Mouse (Mus musculus): ENCODE measurements around the gene Elfn1. TPM values are rescaled to one million over a fixed set of nuclear protein-coding genes. Genes with fewer than 3 reads are reported as not detected.

Gene Elfn1
- polyA plus RNA-seq, 1 experiment: not detected

- WGBS: 8% methylated on average over 12 of the region's 12 CpGs
- Histone ChIP-seq H3K4me3 (ENCODE audit: insufficient read depth, low read depth, low read length) (no peak overlapping the region), H3K4me1 (ENCODE audit: control insufficient read depth, insufficient read depth, low read length) (peaks cover 56% of the 10 kb centered on the region), H3K27ac (ENCODE audit: insufficient read depth, low read depth, low read length) (peak overlapping the region; percentile 33; the same call in 1 of the 2 replicates)
- TF ChIP-seq CTCF (IDR thresholded peaks at IDR 0.05; ENCODE audit: insufficient read depth, low read depth, low read length) (no peak), POLR2A (IDR thresholded peaks at IDR 0.05; ENCODE audit: insufficient read depth, low read depth, low read length) (no peak)
These were observed 23.2 kb downstream of the Elfn1 start for GRCm38 (mm10) chr5:139930927-139931351.

DNA sequence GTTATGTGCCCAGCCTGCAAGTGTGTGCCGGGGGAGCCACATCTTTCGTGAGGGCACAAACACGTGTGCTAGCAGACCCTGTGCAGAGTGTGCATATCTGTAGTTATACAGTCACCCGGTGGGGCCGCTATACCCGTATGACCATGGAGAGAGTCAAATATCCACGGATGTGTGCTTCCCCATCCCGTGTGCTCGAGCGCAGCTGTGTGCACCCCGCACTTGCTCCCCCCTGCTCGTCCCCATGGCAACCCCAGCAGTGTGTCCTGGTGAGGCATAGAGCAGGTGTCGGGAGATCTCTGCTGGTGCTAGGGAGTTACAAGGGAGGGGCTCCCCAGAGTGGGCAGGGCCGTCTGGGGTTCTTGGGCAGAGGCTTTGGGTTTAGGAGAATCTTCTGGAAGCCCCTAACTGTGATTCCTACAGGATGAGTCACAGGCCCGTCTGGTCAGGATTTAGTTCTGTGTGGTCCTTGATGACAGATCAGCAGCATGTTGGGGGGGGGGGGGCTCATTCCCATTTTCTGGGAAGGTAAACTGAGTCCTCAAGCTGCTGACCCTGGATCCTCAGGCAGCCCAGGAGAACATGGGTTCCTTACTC, 24.3 kb downstream of the Elfn1 start:
- Histone ChIP-seq H3K4me1 (ENCODE audit: control insufficient read depth, insufficient read depth, low read length) (peaks cover 57% of the 10 kb centered on the region), H3K27ac (ENCODE audit: insufficient read depth, low read depth, low read length) (peak overlapping the region; percentile 57), H3K4me3 (ENCODE audit: insufficient read depth, low read depth, low read length) (no peak overlapping the region)
- TF ChIP-seq POLR2A (IDR thresholded peaks at IDR 0.05; ENCODE audit: insufficient read depth, low read depth, low read length) (no peak), CTCF (IDR thresholded peaks at IDR 0.05; ENCODE audit: insufficient read depth, low read depth, low read length) (no peak)
- 13% methylated on average over 15 of the region's 15 CpGs for WGBS

GRCm38 (mm10) chr5:139932595-139933271, 25.0 kb downstream of the Elfn1 start:
- 43% methylated on average over 13 of the region's 13 CpGs for WGBS
- Histone ChIP-seq H3K4me1 (ENCODE audit: control insufficient read depth, insufficient read depth, low read length) (peaks cover 56% of the 10 kb centered on the region), H3K4me3 (ENCODE audit: insufficient read depth, low read depth, low read length) (no peak overlapping the region), H3K27ac (ENCODE audit: insufficient read depth, low read depth, low read length) (peak overlapping the region; percentile 35)
- TF ChIP-seq CTCF (IDR thresholded peaks at IDR 0.05; ENCODE audit: insufficient read depth, low read depth, low read length) (no peak), POLR2A (IDR thresholded peaks at IDR 0.05; ENCODE audit: insufficient read depth, low read depth, low read length) (no peak; the same call in 1 of the 2 replicates)

GRCm38 (mm10) chr5:139933476-139933875, 25.7 kb downstream of the Elfn1 start:
- Histone ChIP-seq H3K4me3 (ENCODE audit: insufficient read depth, low read depth, low read length) (no peak overlapping the region), H3K4me1 (ENCODE audit: control insufficient read depth, insufficient read depth, low read length) (peaks cover 56% of the 10 kb centered on the region), H3K27ac (ENCODE audit: insufficient read depth, low read depth, low read length) (no peak overlapping the region)
- TF ChIP-seq POLR2A (IDR thresholded peaks at IDR 0.05; ENCODE audit: insufficient read depth, low read depth, low read length) (no peak), CTCF (IDR thresholded peaks at IDR 0.05; ENCODE audit: insufficient read depth, low read depth, low read length) (peak; percentile 65; the same call in 1 of the 2 replicates)
- WGBS: 55% methylated on average over 7 of the region's 7 CpGs

DNA sequence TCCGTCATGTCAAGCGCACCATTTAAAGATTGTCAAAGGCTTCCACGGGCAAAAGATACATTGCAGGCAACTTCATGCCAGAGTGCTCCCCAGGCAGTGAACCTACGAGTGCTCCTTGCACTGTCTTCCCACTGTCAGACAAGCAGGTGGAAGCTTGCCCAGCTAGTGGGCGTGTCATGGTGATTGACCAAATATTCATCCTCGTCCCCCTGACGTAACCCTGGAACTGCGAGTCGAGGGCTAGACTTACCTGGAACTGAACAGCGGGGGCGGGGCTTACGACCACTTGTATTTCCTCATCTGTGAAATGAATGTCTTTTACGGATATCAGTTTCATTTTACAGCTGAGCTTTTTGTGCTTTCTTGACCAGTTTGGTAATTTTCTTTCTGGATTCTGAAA, 28.7 kb downstream of the Elfn1 start:
- TF ChIP-seq CTCF (IDR thresholded peaks at IDR 0.05; ENCODE audit: insufficient read depth, low read depth, low read length) (no peak), POLR2A (IDR thresholded peaks at IDR 0.05; ENCODE audit: insufficient read depth, low read depth, low read length) (no peak)
- H3K4me3 ChIP-seq (ENCODE audit: insufficient read depth, low read depth, low read length): no peak overlapping the region
- no peak overlapping the region for H3K27ac ChIP-seq (ENCODE audit: insufficient read depth, low read depth, low read length)
- WGBS: 88% methylated on average over 13 of the region's 13 CpGs
- H3K4me1 ChIP-seq (ENCODE audit: control insufficient read depth, insufficient read depth, low read length): peaks cover 38% of the 10 kb centered on the region

- TF ChIP-seq CTCF (IDR thresholded peaks at IDR 0.05; ENCODE audit: insufficient read depth, low read depth, low read length) (no peak), POLR2A (IDR thresholded peaks at IDR 0.05; ENCODE audit: insufficient read depth, low read depth, low read length) (no peak)
- Histone ChIP-seq H3K4me3 (ENCODE audit: insufficient read depth, low read depth, low read length) (no peak overlapping the region), H3K27ac (ENCODE audit: insufficient read depth, low read depth, low read length) (no peak overlapping the region), H3K4me1 (ENCODE audit: control insufficient read depth, insufficient read depth, low read length) (peaks cover 35% of the 10 kb centered on the region)
- WGBS: 34% methylated on average over 7 of the region's 7 CpGs
These were observed 37.0 kb downstream of the Elfn1 start for GRCm38 (mm10) chr5:139944697-139945096.

DNA sequence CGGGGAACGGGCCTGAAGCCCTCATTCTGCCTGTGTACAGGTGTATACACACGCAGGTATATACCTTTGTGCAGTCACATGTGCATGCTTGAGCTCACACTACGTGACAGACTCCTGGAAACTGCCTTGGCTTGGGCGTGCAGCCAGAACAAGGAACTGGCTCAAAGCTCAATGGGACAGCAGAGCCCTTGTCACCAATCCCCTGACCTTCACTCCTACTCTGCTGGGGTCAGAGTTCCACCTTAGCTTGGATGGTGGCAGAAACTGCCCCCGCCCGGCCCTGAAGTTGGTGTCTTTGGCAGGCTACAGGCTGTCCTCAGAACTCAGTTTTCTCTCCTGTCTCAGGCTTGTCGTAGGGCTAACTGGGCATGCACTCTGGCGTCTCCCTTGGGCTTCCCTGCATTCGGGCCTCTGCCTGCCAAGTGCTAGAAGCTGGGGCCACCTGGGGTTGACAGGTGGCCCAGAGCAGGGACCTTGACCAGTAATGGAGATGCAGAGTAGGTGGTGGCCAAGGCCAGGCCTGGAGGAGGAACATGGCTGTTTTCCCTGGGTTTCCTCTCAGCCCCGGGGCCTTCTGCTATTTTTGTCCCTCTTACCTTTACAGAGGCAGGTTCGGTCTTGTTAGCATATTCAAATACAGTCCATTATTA, 38.1 kb downstream of the Elfn1 start:
- WGBS: 69% methylated on average over 12 of the region's 12 CpGs
- TF ChIP-seq POLR2A (IDR thresholded peaks at IDR 0.05; ENCODE audit: insufficient read depth, low read depth, low read length) (no peak), CTCF (IDR thresholded peaks at IDR 0.05; ENCODE audit: insufficient read depth, low read depth, low read length) (0 out of 2 replicates have a peak, but pooled peaks have one; percentile 15)

DNA sequence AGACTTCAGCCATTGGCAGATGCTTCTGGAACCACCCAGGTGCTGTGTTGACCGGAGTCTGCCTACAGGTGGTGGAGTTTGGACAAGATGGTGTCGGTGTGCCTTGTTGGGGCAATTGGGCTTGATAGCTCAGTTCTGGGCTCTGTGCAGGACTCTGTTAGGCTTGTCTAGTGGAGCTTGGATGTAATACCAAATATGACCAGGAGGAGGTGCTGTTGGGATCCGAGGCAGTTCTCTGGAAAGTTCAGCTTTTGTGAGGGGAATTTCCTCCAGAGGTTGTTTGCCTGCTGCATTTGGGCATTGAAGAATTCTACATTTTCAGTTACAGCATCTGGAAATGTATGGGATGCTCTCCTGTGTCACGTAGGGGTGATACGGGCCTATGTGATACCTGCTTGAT, 39.7 kb downstream of the Elfn1 start:
- H3K4me3 ChIP-seq (ENCODE audit: insufficient read depth, low read depth, low read length): no peak overlapping the region
- 94% methylated on average over 5 of the region's 5 CpGs for WGBS
- TF ChIP-seq CTCF (IDR thresholded peaks at IDR 0.05; ENCODE audit: insufficient read depth, low read depth, low read length) (peak; percentile 48; the same call in 1 of the 2 replicates), POLR2A (IDR thresholded peaks at IDR 0.05; ENCODE audit: insufficient read depth, low read depth, low read length) (no peak)
- H3K4me1 ChIP-seq (ENCODE audit: control insufficient read depth, insufficient read depth, low read length): peaks cover 44% of the 10 kb centered on the region
- H3K27ac ChIP-seq (ENCODE audit: insufficient read depth, low read depth, low read length): no peak overlapping the region

More for the DNA sequence above, 38.1 kb downstream of the Elfn1 start:
- H3K4me1 ChIP-seq (ENCODE audit: control insufficient read depth, insufficient read depth, low read length): peaks cover 39% of the 10 kb centered on the region
- H3K4me3 ChIP-seq (ENCODE audit: insufficient read depth, low read depth, low read length): no peak overlapping the region
- H3K27ac ChIP-seq (ENCODE audit: insufficient read depth, low read depth, low read length): no peak overlapping the region

DNA sequence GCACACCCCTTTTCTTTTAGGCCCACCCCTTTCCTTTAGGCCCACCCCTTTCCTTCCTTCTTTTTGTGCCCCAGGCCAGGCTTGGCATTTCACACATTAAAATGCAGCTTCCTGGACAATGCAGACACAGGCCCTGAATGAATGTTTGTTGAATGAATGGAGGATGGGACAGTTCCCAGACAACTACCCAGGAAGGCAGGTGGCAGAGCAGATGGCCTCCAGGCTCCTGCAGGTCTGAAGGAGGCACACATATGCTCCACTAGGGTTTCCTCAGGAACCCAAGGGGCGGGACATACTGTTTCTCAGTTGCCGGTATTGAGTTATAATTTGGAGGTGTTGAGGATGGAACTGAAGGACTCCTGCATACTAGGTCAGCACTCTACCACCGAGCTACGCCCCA, 40.8 kb downstream of the Elfn1 start:
- no peak overlapping the region for H3K27ac ChIP-seq (ENCODE audit: insufficient read depth, low read depth, low read length)
- TF ChIP-seq POLR2A (IDR thresholded peaks at IDR 0.05; ENCODE audit: insufficient read depth, low read depth, low read length) (no peak), CTCF (IDR thresholded peaks at IDR 0.05; ENCODE audit: insufficient read depth, low read depth, low read length) (no peak)
- H3K4me1 ChIP-seq (ENCODE audit: control insufficient read depth, insufficient read depth, low read length): peaks cover 43% of the 10 kb centered on the region
- H3K4me3 ChIP-seq (ENCODE audit: insufficient read depth, low read depth, low read length): no peak overlapping the region
- 85% methylated on average over 4 of the region's 4 CpGs for WGBS

Data from olfactory bulb, adult 2 months (tissue).